Mouse (Mus musculus) CH12.LX (cell line): ENCODE results near the gene Hsf4. TPM values are rescaled to one million over a fixed set of nuclear protein-coding genes. Genes with fewer than 3 reads are reported as not detected.
"Not testable (repeated sequence)": the region's sequence is repeated elsewhere in the genome, so short reads cannot be mapped to it uniquely, and the experiment has no call there.

Source experiments
- DNase-seq: peaks from one replicate; pipeline ENCODE4 v3.0.0-alpha.2; 2013; ENCODE audit errors: extremely low read depth
- H3K27ac ChIP-seq: 2 replicates; pipeline ENCODE4 v1.5.1; 2012; ENCODE audit warnings: low read depth, mild to moderate bottlenecking, control low read depth, moderate library complexity; ENCODE audit not compliant: insufficient read depth
- H3K27me3 ChIP-seq: replicated peaks from 2 replicates; pipeline ENCODE3; 2012; ENCODE audit warnings: inconsistent platforms
- H3K36me3 ChIP-seq, 2 experiments: replicated peaks in 1 of 2; 2 replicates each; pipeline versions ENCODE3 to v1.6.1; 2012; ENCODE audit warnings: inconsistent platforms in 1 of 2, low read length in 1 of 2, mild to moderate bottlenecking in 1 of 2, mixed read lengths in 1 of 2, moderate library complexity in 1 of 2; ENCODE audit not compliant: control insufficient read depth in 1 of 2, insufficient read depth in 1 of 2
- H3K4me1 ChIP-seq, 2 experiments: 2 replicates each; pipeline ENCODE4 v1.6.1; 2012; ENCODE audit warnings: inconsistent platforms in 1 of 2, moderate library complexity in 1 of 2; ENCODE audit not compliant: insufficient read depth in 2 of 2, control insufficient read depth in 1 of 2
- H3K4me2 ChIP-seq: 2 replicates; pipeline ENCODE4 v1.6.1; 2012; ENCODE audit warnings: low read depth, mild to moderate bottlenecking, control low read depth; ENCODE audit not compliant: poor library complexity, insufficient read depth, severe bottlenecking
- H3K4me3 ChIP-seq, 3 experiments: fragments of 150-350 bp in 1 of 3; sonication (generic) in 1 of 3; replicated peaks in 1 of 3; 2 replicates each; pipeline versions ENCODE3 to v1.5.1; 2011 to 2012; ENCODE audit warnings: low read depth in 2 of 3, low read length in 2 of 3, mild to moderate bottlenecking in 2 of 3, moderate library complexity in 2 of 3, control low read depth in 1 of 3, improper control_type of control experiment in 1 of 3, inconsistent platforms in 1 of 3, mixed read lengths in 1 of 3; ENCODE audit not compliant: poor library complexity in 1 of 3
- H3K79me2 ChIP-seq: replicated peaks from 2 replicates; pipeline ENCODE4 v1.6.1; 2012; ENCODE audit warnings: mild to moderate bottlenecking, moderate library complexity; ENCODE audit not compliant: control insufficient read depth, poor library complexity, insufficient read depth, severe bottlenecking; ENCODE audit errors: extremely low read depth
- H3K9ac ChIP-seq: 2 replicates; pipeline ENCODE4 v1.6.1; 2012; ENCODE audit warnings: low read depth, mild to moderate bottlenecking, control low read depth, moderate library complexity; ENCODE audit not compliant: insufficient read depth
- H3K9me3 ChIP-seq: replicated peaks from 2 replicates; pipeline ENCODE3; 2012; ENCODE audit warnings: low read length, inconsistent platforms, mixed read lengths
- CTCF ChIP-seq, 2 experiments: IDR thresholded peaks in 1 of 2; conservative IDR thresholded peaks in 1 of 2; 2 replicates each; pipeline ENCODE4 v1.5.1; 2011 to 2012; ENCODE audit warnings: low read depth in 2 of 2, low read length in 2 of 2, improper control_type of control experiment in 1 of 2, inconsistent platforms in 1 of 2, mild to moderate bottlenecking in 1 of 2, moderate library complexity in 1 of 2
- E2F4 ChIP-seq: IDR thresholded peaks from 2 replicates; pipeline ENCODE4 v1.6.1; 2011; ENCODE audit warnings: low read depth, low read length, improper control_type of control experiment; ENCODE audit not compliant: insufficient replicate concordance
- EP300 ChIP-seq: IDR thresholded peaks from 2 replicates; pipeline ENCODE4 v1.6.1; 2011; ENCODE audit warnings: low read length, improper control_type of control experiment
- ETS1 ChIP-seq: conservative IDR thresholded peaks from 2 replicates; pipeline ENCODE4 v1.6.1; 2012; ENCODE audit warnings: low read depth, mild to moderate bottlenecking, inconsistent platforms, low read length, improper control_type of control experiment, moderate library complexity
- HCFC1 ChIP-seq: IDR thresholded peaks from 2 replicates; pipeline ENCODE4 v1.6.1; 2012; ENCODE audit warnings: low read depth, mild to moderate bottlenecking, inconsistent platforms, low read length, improper control_type of control experiment
- JUND ChIP-seq: conservative IDR thresholded peaks from 2 replicates; pipeline ENCODE4 v1.6.1; 2011; ENCODE audit warnings: low read depth, low read length, improper control_type of control experiment
- MAFK ChIP-seq: IDR thresholded peaks from 2 replicates; pipeline ENCODE4 v1.6.1; 2011; ENCODE audit warnings: low read length, improper control_type of control experiment; ENCODE audit not compliant: insufficient replicate concordance
- MAX ChIP-seq: IDR thresholded peaks from 2 replicates; pipeline ENCODE4 v1.6.1; 2011; ENCODE audit warnings: low read length, improper control_type of control experiment
- MYC ChIP-seq: IDR thresholded peaks from 2 replicates; pipeline ENCODE4 v1.6.1; 2011; ENCODE audit warnings: low read depth, mild to moderate bottlenecking, improper control_type of control experiment, low read length
- PAX5 ChIP-seq: IDR thresholded peaks from 2 replicates; pipeline ENCODE4 v1.6.1; 2012; ENCODE audit warnings: low read length, inconsistent platforms, mixed read lengths
- POLR2A ChIP-seq: IDR thresholded peaks from 2 replicates; pipeline ENCODE4 v1.6.1; 2011; ENCODE audit warnings: low read depth, mild to moderate bottlenecking, improper control_type of control experiment, low read length
- POLR2AphosphoS2 ChIP-seq: IDR thresholded peaks from 2 replicates; pipeline ENCODE4 v1.6.1; 2011; ENCODE audit warnings: low read depth, low read length, improper control_type of control experiment
- RAD21 ChIP-seq: IDR thresholded peaks from 2 replicates; pipeline ENCODE4 v1.6.1; 2011; ENCODE audit warnings: low read depth, mild to moderate bottlenecking, low read length, improper control_type of control experiment, moderate library complexity
- RCOR1 ChIP-seq: conservative IDR thresholded peaks from 2 replicates; pipeline ENCODE4 v1.6.1; 2012; ENCODE audit warnings: low read depth, mild to moderate bottlenecking, inconsistent platforms, low read length, improper control_type of control experiment
- UBTF ChIP-seq: IDR thresholded peaks from 2 replicates; pipeline ENCODE4 v1.6.1; 2012; ENCODE audit warnings: low read depth, mild to moderate bottlenecking, inconsistent platforms, low read length, improper control_type of control experiment, moderate library complexity
- USF1 ChIP-seq: IDR thresholded peaks from 2 replicates; pipeline ENCODE4 v1.6.1; 2014; ENCODE audit warnings: low read depth, mild to moderate bottlenecking, inconsistent platforms, low read length, improper control_type of control experiment
- ZC3H11A ChIP-seq: IDR thresholded peaks from 2 replicates; pipeline ENCODE4 v1.6.1; 2012; ENCODE audit warnings: low read depth, mild to moderate bottlenecking, inconsistent platforms, low read length, improper control_type of control experiment
- ZMIZ1 ChIP-seq: IDR thresholded peaks from 2 replicates; pipeline ENCODE4 v1.6.1; 2012; ENCODE audit warnings: low read depth, mild to moderate bottlenecking, inconsistent platforms, low read length, improper control_type of control experiment
- ZNF384 ChIP-seq: IDR thresholded peaks from 2 replicates; pipeline ENCODE4 v1.6.1; 2012; ENCODE audit warnings: low read depth, low read length, improper control_type of control experiment, inconsistent platforms
- dilution Hi-C: fragments of 300-500 bp; cut with MboI; formaldehyde crosslinking; loops from 2 replicates; pipeline ENCODE4 v1.14.3; 2020; ENCODE audit warnings: low sequenced_read_pairs; ENCODE audit not compliant: extremely low pct_unique_long_range_greater_than_20kb, extremely low pct_ligation_motif_present
- in situ Hi-C: fragments of 300-500 bp; cut with MboI; formaldehyde crosslinking; loops from 3 replicates; pipeline ENCODE4 v1.14.3; 2019; ENCODE audit warnings: low sequenced_read_pairs, low pct_ligation_motif_present, low pct_unique_long_range_greater_than_20kb, mixed read lengths
- polyA plus RNA-seq: library from polyadenylated mRNA; unstranded; fragments of >175 nt; gene quantifications from 2 replicates; pipeline ENCODE4 v1.2.1, GENCODE M21; 2012; ENCODE audit warnings: low read depth; ENCODE audit not compliant: insufficient read length
- total RNA-seq, 2 experiments: library from RNA; depleted of rRNA; stranded (reverse); fragments of 300-350 nt in 1 of 2; fragments of >200 nt in 1 of 2; gene quantifications; 2 replicates each; pipeline ENCODE4 v1.2.3; 2012 to 2014

Hsf4 gene
- total and polyA plus RNA-seq, 3 experiments, result 0.08 TPM; not detected in 2

DNA sequence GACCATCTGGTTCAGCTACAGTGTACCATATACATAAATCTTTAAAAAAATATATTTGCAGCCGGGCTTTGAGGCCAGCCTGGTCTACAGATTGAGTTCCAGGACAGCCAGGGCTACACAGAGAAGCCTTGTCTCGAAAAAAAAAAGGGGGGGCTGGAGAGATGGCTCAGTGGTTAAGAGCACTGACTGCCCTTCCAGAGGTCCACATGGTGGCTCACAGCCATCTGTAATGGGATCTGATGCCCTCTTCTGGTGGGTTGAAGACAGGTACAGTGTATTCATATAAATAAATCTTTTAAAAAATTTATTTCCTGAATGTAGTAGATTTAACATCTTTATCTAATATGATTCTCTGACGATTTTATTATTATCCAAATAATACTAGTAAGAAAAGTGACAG is 22.2 kb downstream of the Hsf4 start:
- dilution Hi-C loops, H3K9me3 ChIP-seq, H3K27me3 ChIP-seq, H3K79me2 ChIP-seq, H3K4me2 ChIP-seq, H3K9ac ChIP-seq, H3K4me3 ChIP-seq, DNase-seq, H3K27ac ChIP-seq: not testable (repeated sequence)
- TF ChIP-seq CTCF (conservative IDR thresholded peaks at IDR 0.05 in 1 of 2, IDR thresholded peaks at IDR 0.05 in 1 of 2; ENCODE audit: low read depth in 2 of 2, low read length in 2 of 2) (peak in 1 of 2 experiments; percentile 42; a peak in 2 of 4 replicates), RAD21 (peak; percentile 12), MYC (peak; percentile 64; the same call in 1 of the 2 replicates)
- in situ Hi-C loops, result loop anchor here (5.0 kb wide), 1 partner anchor 35 kb away; the partner anchor contains the start of gene B3gnt9
- H3K36me3 ChIP-seq, result peaks cover 0 to 13% of the 10 kb centered on the region in 2 experiments
- peaks cover 13 to 40% of the 10 kb centered on the region in 2 experiments for H3K4me1 ChIP-seq

DNA sequence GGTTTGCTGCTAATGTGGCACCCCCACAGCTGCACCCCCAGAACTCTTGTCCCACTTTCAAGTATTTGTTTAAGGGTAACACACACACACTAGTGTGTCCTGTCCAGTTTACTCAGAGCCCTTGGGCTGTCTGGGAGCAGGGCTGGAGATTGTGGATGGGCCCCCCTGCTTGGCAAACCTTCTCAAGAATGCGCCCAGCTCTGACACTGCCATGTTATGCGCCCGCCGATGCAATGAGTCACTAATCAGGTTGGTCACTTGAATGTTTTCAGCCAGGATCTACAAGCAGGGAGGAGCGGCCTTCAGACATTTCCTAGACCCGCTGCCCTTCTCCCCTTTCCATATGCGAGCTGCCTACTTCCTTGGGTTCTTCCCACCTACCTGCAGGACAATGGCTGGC is 22.9 kb downstream of the Hsf4 start:
- Histone ChIP-seq H3K9ac (no peak overlapping the region), H3K27me3 (no peaks in the 10 kb centered on the region), H3K27ac (no peak overlapping the region), H3K4me2 (no peak overlapping the region), H3K36me3 (peaks cover 0 to 13% of the 10 kb centered on the region in 2 experiments), H3K4me1 (peaks cover 13 to 40% of the 10 kb centered on the region in 2 experiments), H3K79me2 (no peaks in the 10 kb centered on the region), H3K9me3 (no peaks in the 10 kb centered on the region), H3K4me3 (no peak overlapping the region)
- dilution Hi-C loops (no loop called here), in situ Hi-C loops (loop anchor here (5.0 kb wide), 1 partner anchor 35 kb away; the partner anchor contains the start of gene B3gnt9)
- DNase-seq, result no peak
- no peak for TF ChIP-seq RCOR1
- TF ChIP-seq POLR2AphosphoS2, result no peak
- TF ChIP-seq PAX5, result no peak
- no peak for TF ChIP-seq USF1
- no peak for TF ChIP-seq POLR2A
- no peak for TF ChIP-seq MAFK
- TF ChIP-seq ZMIZ1, result no peak
- TF ChIP-seq JUND, result no peak
- TF ChIP-seq E2F4, result no peak
- no peak for TF ChIP-seq ETS1
- TF ChIP-seq ZC3H11A, result no peak
- TF ChIP-seq MAX, result no peak
- no peak for TF ChIP-seq HCFC1
- no peak for TF ChIP-seq UBTF
- TF ChIP-seq MYC, result no peak
- TF ChIP-seq EP300, result no peak
- no peak for TF ChIP-seq ZNF384
- TF ChIP-seq, all 38 proteins: peak for 0
